In genomic region chr1:60596386-60597320, GRCm38 (mm10) we compare ENCODE assay signal across 14 mouse cellular contexts. TPM values are rescaled to one million over a fixed set of nuclear protein-coding genes. Genes with fewer than 3 reads are reported as not detected.
DNase-seq lines count a peak whose midpoint lies in the region; ATAC-seq lines count a peak whose summit lies in the region.
"Had no signal": no experiment of that assay in that cellular context is flagged by ENCODE, and none has a peak within 500 bp of the region (broad histone marks: within the 10 kb centered on the region; RNA-seq: fewer than 3 reads in every experiment).

No protein-coding gene starts in this region.

- peaks cover 13% of the 10 kb centered on the region for H3K4me1 ChIP-seq in heart, embryonic 13.5 days
- peaks cover 5% of the 10 kb centered on the region; the same call in 1 of the 2 replicates for H3K4me1 ChIP-seq in brown adipose tissue, adult 24 weeks (ENCODE audit: control insufficient read depth, insufficient read depth, insufficient read length, low read length)
- no peaks in the 10 kb centered on the region; the same call in 1 of the 2 replicates for H3K4me1 ChIP-seq in forebrain, embryonic 12.5 days
- H3K4me1 ChIP-seq: heart, embryonic 15.5 days; midbrain, embryonic 13.5 days had no signal

- H3K4me2 ChIP-seq in heart, embryonic 13.5 days = no peak overlapping the region
- no peak overlapping the region for H3K4me2 ChIP-seq in forebrain, embryonic 12.5 days
- H3K4me2 ChIP-seq: heart, embryonic 15.5 days; hindbrain, embryonic 12.5 days; midbrain, embryonic 13.5 days had no signal

- H3K27me3 ChIP-seq in heart, embryonic 13.5 days (replicated peaks) = no peaks in the 10 kb centered on the region
- no peaks in the 10 kb centered on the region for H3K27me3 ChIP-seq in forebrain, embryonic 12.5 days
- H3K27me3 ChIP-seq: heart, embryonic 15.5 days; hindbrain, embryonic 12.5 days; midbrain, embryonic 13.5 days had no signal

- H3K9ac ChIP-seq in heart, embryonic 13.5 days = no peak overlapping the region
- no peak overlapping the region for H3K9ac ChIP-seq in forebrain, embryonic 12.5 days
- H3K9ac ChIP-seq: heart, embryonic 15.5 days; hindbrain, embryonic 12.5 days; midbrain, embryonic 13.5 days had no signal

- no peak for DNase-seq in heart, adult 9 months (ENCODE audit: low spot score in 2 of 2)
- DNase-seq in ES-CJ7 (ENCODE audit: low read depth, low spot score) = peak; percentile 51
- peak; percentile 34 for DNase-seq in lung, postnatal 25 days (ENCODE audit: low spot score)
- no peak for DNase-seq in frontal cortex, postnatal 25 days (ENCODE audit: low spot score in 2 of 2)
- DNase-seq in natural killer cell, adult 2 months (ENCODE audit: low spot score in 2 of 2) = no peak
- DNase-seq: cerebellum, adult 11 months; gastrocnemius, postnatal 36 days; right cerebral cortex, postnatal 4 days had no signal

- H3K4me3 ChIP-seq in heart, embryonic 13.5 days = no peak overlapping the region
- H3K4me3 ChIP-seq in brown adipose tissue, adult 24 weeks (ENCODE audit: insufficient read depth, low read depth, low read length) = no peak overlapping the region
- H3K4me3 ChIP-seq in forebrain, embryonic 12.5 days (replicated peaks) = no peak overlapping the region
- H3K4me3 ChIP-seq: heart, embryonic 15.5 days; hindbrain, embryonic 12.5 days; midbrain, embryonic 13.5 days had no signal

- ATAC-seq in heart, embryonic 13.5 days (ENCODE audit: extremely low read depth, insufficient number of reproducible peaks, low FRiP score, low TSS enrichment) = no peak
- ATAC-seq in forebrain, embryonic 12.5 days (ENCODE audit: low FRiP score) = no peak
- ATAC-seq: midbrain, embryonic 13.5 days had no signal

- no peaks in the 10 kb centered on the region for H3K36me3 ChIP-seq in heart, embryonic 13.5 days
- H3K36me3 ChIP-seq in forebrain, embryonic 12.5 days (replicated peaks) = no peaks in the 10 kb centered on the region
- H3K36me3 ChIP-seq: heart, embryonic 15.5 days; hindbrain, embryonic 12.5 days; midbrain, embryonic 13.5 days had no signal

- H3K9me3 ChIP-seq in heart, embryonic 13.5 days = no peaks in the 10 kb centered on the region
- H3K9me3 ChIP-seq in forebrain, embryonic 12.5 days = no peaks in the 10 kb centered on the region
- H3K9me3 ChIP-seq: heart, embryonic 15.5 days; hindbrain, embryonic 12.5 days; midbrain, embryonic 13.5 days had no signal

- H3K27ac ChIP-seq in heart, embryonic 13.5 days (replicated peaks) = 0 out of 2 replicates have a peak overlapping the region, but pooled peaks have one; percentile 39
- H3K27ac ChIP-seq in brown adipose tissue, adult 24 weeks (replicated peaks; ENCODE audit: low read depth, low read length) = peak overlapping the region; percentile 51
- no peak overlapping the region for H3K27ac ChIP-seq in forebrain, embryonic 12.5 days
- H3K27ac ChIP-seq: heart, embryonic 15.5 days; hindbrain, embryonic 12.5 days; midbrain, embryonic 13.5 days had no signal

- 66% methylated on average over 11 of the region's 11 CpGs for WGBS in heart, embryonic 13.5 days
- 69% methylated on average over 11 of the region's 11 CpGs for WGBS in forebrain, embryonic 12.5 days

RNA-seq across cellular contexts. Expression of gene Raph1, which starts 29.7 kb away (rescaled TPM):
- polyA plus RNA-seq in heart, embryonic 13.5 days (2015; fragmentation: Nextera tagmentation; extraction: Ambion mirVana) = 56.3 and 65.1 TPM in 2 replicates
- 12.3 and 13.9 TPM in 2 replicates for polyA plus RNA-seq in brown adipose tissue, adult 24 weeks (2012; ENCODE audit: insufficient read depth, insufficient read length, missing spikeins)
- 22.5 and 27.9 TPM in 2 replicates for polyA plus RNA-seq in forebrain, embryonic 12.5 days (2016; fragmentation: Nextera tagmentation; extraction: Ambion mirVana)

Comparison
In these comparisons a context has a peak if more than half of its experiments do, and no peak if none do; other contexts are left out.
1. DNase-seq: peak in ES-CJ7 (single experiment) and lung, postnatal 25 days (single experiment); none in heart, adult 9 months (0 of 2), frontal cortex, postnatal 25 days (0 of 2) and natural killer cell, adult 2 months (0 of 2).